Mouse (Mus musculus) heart, embryonic 15.5 days (tissue): Measurements from ENCODE around the gene Rbm8a. TPM values are rescaled to one million over a fixed set of nuclear protein-coding genes. Genes with fewer than 3 reads are reported as not detected.
"Not testable (repeated sequence)": the region's sequence is repeated elsewhere in the genome, so short reads cannot be mapped to it uniquely, and the experiment has no call there.

Experiments used
- ATAC-seq: fragments of 200-750 bp; cut with Nextera tagmentation; replicated peaks from 2 replicates; pipeline ENCODE4 v1.8.0; 2017; ENCODE audit warnings: low read depth, moderate TSS enrichment; ENCODE audit not compliant: insufficient number of reproducible peaks, insufficient read depth, low FRiP score
- H3K27ac ChIP-seq: fragments of 300-500 bp; sonication (generic); 2 replicates; pipeline ENCODE4 v1.5.1; 2015; ENCODE audit warnings: mild to moderate bottlenecking, inconsistent platforms
- H3K27me3 ChIP-seq: fragments of 300-500 bp; sonication (generic); 2 replicates; pipeline ENCODE4 v1.6.1; 2015; ENCODE audit warnings: inconsistent platforms
- H3K36me3 ChIP-seq: fragments of 300-500 bp; sonication (generic); 2 replicates; pipeline ENCODE4 v1.6.1; 2015; ENCODE audit warnings: mild to moderate bottlenecking, inconsistent platforms
- H3K4me1 ChIP-seq: fragments of 300-500 bp; sonication (generic); replicated peaks from 2 replicates; pipeline ENCODE4 v1.6.1; 2015; ENCODE audit warnings: inconsistent platforms
- H3K4me2 ChIP-seq: fragments of 300-500 bp; sonication (generic); 2 replicates; pipeline ENCODE4 v1.6.1; 2015; ENCODE audit warnings: inconsistent platforms, mild to moderate bottlenecking, moderate library complexity
- H3K4me3 ChIP-seq: fragments of 300-500 bp; sonication (generic); 2 replicates; pipeline ENCODE4 v1.5.1; 2015; ENCODE audit warnings: mild to moderate bottlenecking, inconsistent platforms
- H3K9ac ChIP-seq: fragments of 300-500 bp; sonication (generic); 2 replicates; pipeline ENCODE4 v1.6.1; 2015; ENCODE audit warnings: mild to moderate bottlenecking, inconsistent platforms
- H3K9me3 ChIP-seq: fragments of 300-500 bp; sonication (generic); replicated peaks from 2 replicates; pipeline ENCODE4 v1.6.1; 2016; ENCODE audit warnings: inconsistent platforms
- WGBS: fragments of 180-500 bp; shearing (Covaris S2); methylation state at CpG from one replicate; pipeline ENCODE4 v1.1.7; 2015; ENCODE audit warnings: mixed read lengths; 5-methylcytosine and 5-hydroxymethylcytosine counted together
- polyA plus RNA-seq: library from polyadenylated mRNA; unstranded; fragments of >200 nt; fragmentation: Nextera tagmentation; extraction: Ambion mirVana; gene quantifications from 2 replicates; pipeline ENCODE4 v1.2.1, GENCODE M21; 2015

Rbm8a gene
- polyA plus RNA-seq, 1 experiment from 2014 or later: 73.9 TPM

DNA sequence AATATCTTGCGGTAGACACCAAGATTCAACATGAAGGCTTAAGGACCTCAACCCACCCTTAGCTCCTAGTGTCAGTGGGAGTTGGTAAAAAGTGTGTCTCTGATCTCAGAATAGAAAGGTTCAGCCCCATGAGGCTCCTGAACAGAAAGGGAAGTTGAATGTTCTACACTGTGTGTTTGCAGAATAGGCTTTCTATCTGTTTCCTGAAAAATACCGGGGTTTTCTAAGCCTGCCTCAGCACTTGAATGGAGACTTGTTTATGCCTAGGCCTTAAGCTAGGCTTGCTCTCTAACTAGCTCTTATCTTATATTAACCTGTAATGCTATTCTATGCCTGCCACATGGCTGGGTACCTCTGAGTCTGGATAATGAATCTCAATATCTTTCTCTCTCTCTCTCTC, 31.2 kb downstream of the Rbm8a start:
- no peaks in the 10 kb centered on the region for H3K27me3 ChIP-seq
- H3K4me3 ChIP-seq: no peak overlapping the region
- no peak overlapping the region for H3K27ac ChIP-seq
- H3K4me2 ChIP-seq: no peak overlapping the region
- no peak overlapping the region for H3K9ac ChIP-seq
- WGBS: 76% methylated on average over 2 of the region's 2 CpGs
- ATAC-seq: no peak
- H3K36me3 ChIP-seq: no peaks in the 10 kb centered on the region
- peaks cover 14% of the 10 kb centered on the region for H3K4me1 ChIP-seq
- no peaks in the 10 kb centered on the region for H3K9me3 ChIP-seq

DNA sequence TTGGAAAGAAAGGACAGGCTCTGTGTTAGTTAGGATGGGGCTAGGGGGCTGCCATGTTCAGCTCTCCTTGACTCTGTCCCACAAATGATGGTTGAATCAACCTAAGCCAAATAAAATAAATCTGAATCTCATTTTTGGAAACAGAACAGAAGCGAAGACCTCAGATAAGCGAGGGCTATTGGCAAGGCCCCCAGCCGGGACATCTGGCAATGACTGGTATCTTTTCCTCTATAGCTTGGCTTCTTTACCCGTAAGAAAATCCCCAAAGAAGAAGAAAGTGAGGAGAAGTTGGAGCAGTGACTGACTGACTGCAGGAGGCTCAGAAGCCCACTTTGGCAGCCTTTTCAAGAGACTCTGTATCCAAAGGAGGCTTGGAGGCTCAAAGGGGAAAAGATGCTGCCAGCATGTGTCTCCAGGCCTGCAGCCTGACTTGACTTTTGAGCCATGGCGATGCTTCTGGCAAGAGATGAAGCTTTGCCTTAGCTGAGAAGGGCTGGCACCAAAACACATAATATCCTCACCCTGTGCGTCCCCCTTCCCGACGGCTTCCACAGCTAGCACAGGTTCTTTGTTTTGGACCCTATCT, 33.1 kb downstream of the Rbm8a start:
- no peak for ATAC-seq
- WGBS: 51% methylated on average over 8 of the region's 8 CpGs
- H3K4me3 ChIP-seq: no peak overlapping the region

DNA sequence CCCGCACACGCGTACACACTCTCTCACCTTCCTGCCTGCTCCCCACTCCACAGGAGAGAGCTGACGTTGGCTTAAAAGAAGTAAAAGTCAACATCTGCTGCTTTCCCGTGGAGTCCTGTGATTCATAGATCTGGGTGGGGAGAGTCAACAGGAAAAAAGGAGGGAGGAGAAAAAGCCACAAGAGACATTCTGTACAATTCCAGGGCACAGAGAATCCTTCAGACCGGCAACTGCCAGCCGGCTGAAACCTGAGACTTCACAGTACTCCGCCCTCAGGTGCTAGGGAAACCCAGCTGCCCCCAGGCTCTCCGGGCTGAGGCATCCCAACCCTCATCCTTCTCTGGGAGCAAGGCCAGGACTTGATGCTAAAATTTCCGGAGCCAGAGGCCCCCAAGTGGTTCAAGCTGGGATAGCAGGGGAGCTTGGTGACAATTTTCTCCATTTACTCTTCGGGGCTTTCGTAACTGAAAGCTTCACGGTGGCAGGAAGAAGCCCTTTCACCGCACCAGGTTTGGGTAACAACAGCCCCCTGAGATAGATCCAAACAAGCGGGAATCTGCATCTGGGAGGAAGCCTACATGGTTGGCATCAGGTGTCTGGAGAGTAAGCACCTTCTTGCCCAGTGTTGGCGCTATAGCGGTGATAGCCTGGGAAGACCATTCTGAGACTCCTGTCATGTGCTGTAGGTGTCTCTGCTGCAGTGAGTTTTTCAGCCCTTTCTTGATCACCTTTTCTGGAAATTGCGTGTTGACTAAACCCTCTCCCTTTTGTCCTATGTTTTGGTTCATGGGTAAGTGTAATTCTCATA, 33.9 kb downstream of the Rbm8a start:
- Histone ChIP-seq H3K4me2 (peak overlapping the region; percentile 72), H3K36me3 (no peaks in the 10 kb centered on the region), H3K4me3 (peak overlapping the region; percentile 39), H3K9ac (peak overlapping the region; percentile 47; the same call in 1 of the 2 replicates), H3K4me1 (peaks cover 14% of the 10 kb centered on the region), H3K9me3 (no peaks in the 10 kb centered on the region), H3K27me3 (no peaks in the 10 kb centered on the region), H3K27ac (peak overlapping the region; percentile 31; the same call in 1 of the 2 replicates)
- WGBS: 4% methylated on average over 18 of the region's 18 CpGs
- peak; percentile 74 for ATAC-seq

More for the DNA sequence above, 33.1 kb downstream of the Rbm8a start:
- H3K27ac ChIP-seq: peak overlapping the region; percentile 33; the same call in 1 of the 2 replicates
- H3K9me3 ChIP-seq: no peaks in the 10 kb centered on the region
- peaks cover 14% of the 10 kb centered on the region for H3K4me1 ChIP-seq
- no peaks in the 10 kb centered on the region for H3K27me3 ChIP-seq
- no peak overlapping the region for H3K9ac ChIP-seq
- no peaks in the 10 kb centered on the region for H3K36me3 ChIP-seq
- H3K4me2 ChIP-seq: no peak overlapping the region; the same call in 1 of the 2 replicates

GRCm38 (mm10) chr3:96665732-96666363, 36.1 kb downstream of the Rbm8a start:
- not testable (repeated sequence) for H3K9ac ChIP-seq, H3K27ac ChIP-seq, ATAC-seq, H3K27me3 ChIP-seq, H3K36me3 ChIP-seq, H3K4me2 ChIP-seq, H3K4me3 ChIP-seq, H3K9me3 ChIP-seq
- WGBS: 86% methylated on average over 7 of the region's 7 CpGs
- H3K4me1 ChIP-seq: peaks cover 20% of the 10 kb centered on the region

DNA sequence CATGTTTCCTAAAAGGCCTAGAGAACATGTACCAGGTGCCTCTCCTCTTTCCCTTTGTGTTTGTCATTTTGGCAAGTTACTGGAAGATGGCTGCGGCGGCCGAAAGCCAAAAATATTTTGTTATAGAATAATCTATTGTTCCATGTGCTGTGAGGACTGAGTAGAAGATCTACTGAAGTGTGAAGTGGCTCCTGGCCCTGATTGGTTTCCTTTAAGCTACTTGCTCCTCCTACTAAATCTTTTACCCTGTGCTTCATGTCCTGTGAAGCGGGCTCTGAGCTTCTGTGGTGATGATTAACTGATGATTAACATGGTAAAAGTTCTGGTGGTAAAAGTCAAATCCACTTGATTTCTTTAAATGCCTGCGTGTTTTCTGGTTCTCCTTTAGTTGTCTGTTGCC, 37.2 kb downstream of the Rbm8a start:
- no peak overlapping the region for H3K4me2 ChIP-seq
- 89% methylated on average over 5 of the region's 5 CpGs for WGBS

GRCm38 (mm10) chr3:96667316-96667715, 37.6 kb downstream of the Rbm8a start:
- no peak overlapping the region for H3K9ac ChIP-seq
- no peaks in the 10 kb centered on the region for H3K36me3 ChIP-seq
- H3K27me3 ChIP-seq: no peaks in the 10 kb centered on the region
- H3K27ac ChIP-seq: no peak overlapping the region
- no peak overlapping the region for H3K4me2 ChIP-seq
- ATAC-seq: no peak
- 31% methylated on average over 1 of the region's 1 CpGs for WGBS
- peaks cover 20% of the 10 kb centered on the region for H3K4me1 ChIP-seq
- no peak overlapping the region for H3K4me3 ChIP-seq
- no peaks in the 10 kb centered on the region for H3K9me3 ChIP-seq

More for the DNA sequence above, 37.2 kb downstream of the Rbm8a start:
- Histone ChIP-seq H3K4me3 (no peak overlapping the region), H3K4me1 (peaks cover 20% of the 10 kb centered on the region), H3K36me3 (no peaks in the 10 kb centered on the region), H3K27ac (no peak overlapping the region), H3K9me3 (no peaks in the 10 kb centered on the region), H3K27me3 (no peaks in the 10 kb centered on the region), H3K9ac (no peak overlapping the region)
- no peak for ATAC-seq

DNA sequence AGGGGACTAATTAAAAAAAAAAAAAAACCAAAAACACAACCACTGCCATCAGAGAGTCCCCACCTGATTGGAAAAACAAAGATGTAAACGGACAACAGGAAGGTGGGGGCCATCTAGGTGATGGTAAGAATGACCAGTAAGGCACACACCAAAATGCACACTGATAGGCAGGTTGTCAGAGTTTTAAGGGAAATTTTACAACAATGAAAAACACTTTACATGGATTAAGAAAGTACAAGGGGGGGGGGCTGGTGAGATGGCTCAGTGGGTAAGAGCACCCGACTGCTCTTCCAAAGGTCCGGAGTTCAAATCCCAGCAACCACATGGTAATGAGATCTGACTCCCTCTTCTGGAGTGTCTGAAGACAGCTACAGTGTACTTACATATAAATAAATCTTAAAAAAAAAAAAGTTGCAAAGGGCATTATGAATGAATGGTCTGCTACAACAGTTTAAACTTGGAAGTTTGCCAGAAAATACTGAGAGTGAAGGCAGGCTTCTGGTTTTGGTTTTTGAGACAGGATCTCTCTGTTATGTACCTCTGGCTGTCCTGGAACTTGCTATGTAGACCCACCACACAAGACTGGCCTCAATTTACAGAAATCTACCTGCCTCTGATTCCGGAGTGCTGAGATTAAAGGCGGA, 38.8 kb downstream of the Rbm8a start:
- H3K36me3 ChIP-seq: no peaks in the 10 kb centered on the region
- H3K27me3 ChIP-seq: no peaks in the 10 kb centered on the region
- no peak overlapping the region for H3K27ac ChIP-seq
- 91% methylated on average over 5 of the region's 5 CpGs for WGBS
- no peak overlapping the region for H3K4me3 ChIP-seq
- peaks cover 13% of the 10 kb centered on the region for H3K4me1 ChIP-seq
- H3K9ac ChIP-seq: no peak overlapping the region
- no peak for ATAC-seq
- H3K4me2 ChIP-seq: no peak overlapping the region
- no peaks in the 10 kb centered on the region for H3K9me3 ChIP-seq

DNA sequence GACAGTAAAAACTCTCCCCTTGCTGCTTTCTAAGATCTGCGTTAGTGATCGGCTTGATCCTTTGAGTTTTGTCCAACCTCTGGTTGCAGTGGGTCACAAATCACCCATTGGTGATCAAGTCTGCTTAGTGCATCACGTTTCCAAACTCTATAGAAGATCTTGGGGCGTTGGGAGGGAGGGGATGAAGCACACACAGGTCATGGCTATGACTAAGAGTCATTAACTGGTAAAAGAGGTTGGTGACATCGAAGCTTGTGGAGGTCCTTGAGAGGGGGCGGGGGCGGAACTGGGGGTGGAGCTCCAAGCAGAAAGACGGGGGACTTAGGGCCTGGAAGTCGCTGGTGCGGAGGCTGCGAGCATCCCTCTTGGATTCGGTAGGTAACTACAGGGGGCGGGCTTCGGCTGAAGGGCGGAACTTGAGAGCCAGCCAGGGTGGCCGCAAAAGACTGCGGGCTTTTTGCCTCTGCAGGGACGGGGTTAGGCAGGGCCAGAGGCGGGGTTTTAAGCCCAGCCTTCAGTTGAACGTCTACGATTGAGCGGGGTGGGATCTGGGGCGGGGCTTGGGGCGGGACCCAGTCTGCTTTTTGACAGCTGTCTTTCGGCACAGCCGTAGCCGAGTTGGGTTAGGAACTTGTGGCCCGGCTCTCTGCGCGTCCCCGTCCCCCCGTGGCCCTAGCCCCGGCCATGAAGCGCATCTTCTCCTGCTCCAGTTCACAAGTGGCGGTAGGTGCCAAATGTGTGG, 40.2 kb downstream of the Rbm8a start, which contains the start of gene Ankrd35:
TSS of gene Ankrd35 (plus strand) at position 405 of the 742 bp plus-strand sequence.
- H3K27ac ChIP-seq: no peak within 1 kb of the TSS
- peak within 1 kb of the TSS; percentile 48 for H3K4me3 ChIP-seq
- no peaks in the 10 kb centered on the region for H3K27me3 ChIP-seq
- no peaks in the 10 kb centered on the region for H3K36me3 ChIP-seq
- peak within 1 kb of the TSS; percentile 10; the same call in 1 of the 2 replicates for H3K9ac ChIP-seq
- peak within 1 kb of the TSS; percentile 82 for H3K4me2 ChIP-seq
- H3K4me1 ChIP-seq: peaks cover 6% of the 10 kb centered on the region
- no peaks in the 10 kb centered on the region for H3K9me3 ChIP-seq
- WGBS: 5% methylated on average over 35 of the region's 35 CpGs
- ATAC-seq: peak; percentile 93

GRCm38 (mm10) chr3:96671519-96671918, 41.8 kb downstream of the Rbm8a start:
- H3K27me3 ChIP-seq: no peaks in the 10 kb centered on the region
- no peaks in the 10 kb centered on the region for H3K9me3 ChIP-seq
- H3K9ac ChIP-seq: no peak overlapping the region
- H3K27ac ChIP-seq: no peak overlapping the region
- ATAC-seq: no peak
- WGBS: 91% methylated on average over 5 of the region's 5 CpGs
- peaks cover 6% of the 10 kb centered on the region for H3K4me1 ChIP-seq
- H3K36me3 ChIP-seq: no peaks in the 10 kb centered on the region
- H3K4me2 ChIP-seq: no peak overlapping the region
- no peak overlapping the region for H3K4me3 ChIP-seq

- Histone ChIP-seq H3K4me2 (no peak overlapping the region), H3K4me1 (peaks cover 6% of the 10 kb centered on the region), H3K9ac (no peak overlapping the region), H3K36me3 (no peaks in the 10 kb centered on the region), H3K9me3 (no peaks in the 10 kb centered on the region), H3K4me3 (no peak overlapping the region), H3K27ac (no peak overlapping the region), H3K27me3 (peaks cover 1% of the 10 kb centered on the region; the same call in 1 of the 2 replicates)
- WGBS: 66% methylated on average over 4 of the region's 4 CpGs
- no peak for ATAC-seq
Observed at GRCm38 (mm10) chr3:96673514-96673913, 43.8 kb downstream of the Rbm8a start.
